9 mouse cellular contexts compared by ENCODE assay signal in genomic region chr6:124900801-124901480, GRCm38 (mm10). TPM values are rescaled to one million over a fixed set of nuclear protein-coding genes. Genes with fewer than 3 reads are reported as not detected.
DNase-seq lines count a peak whose midpoint lies in the region; ATAC-seq lines count a peak whose summit lies in the region.
"Had no signal": no experiment of that assay in that cellular context is flagged by ENCODE, and none has a peak within 500 bp of the region (broad histone marks: within the 10 kb centered on the region; RNA-seq: fewer than 3 reads in every experiment).

No protein-coding gene starts in this region.

- DNase-seq in layer of hippocampus, adult 9-11 months = peak; percentile 91
- DNase-seq in layer of hippocampus, adult 9-10 months (ENCODE audit: low spot score) = no peak
- DNase-seq in 3T3-L1 (ENCODE audit: low read depth, low spot score) = peak; percentile 48
- DNase-seq in CD4-positive, CD25-positive, alpha-beta regulatory T cell, adult 2 months (ENCODE audit: low read depth, low spot score) = peak; percentile 65
- peak; percentile 27 to 34 for DNase-seq in heart, postnatal 36 days
- DNase-seq in c-Kit-positive CD71-positive TER-119-positive erythroid progenitor cells, embryonic 14.5 days (ENCODE audit: low spot score) = no peak
- DNase-seq in cerebellum, postnatal 36 days = no peak
- DNase-seq: adrenal gland, postnatal 10 days had no signal

- intact Hi-C loops in heart, postnatal 36 days (cut with DNase I) = loop anchor here (5.0 kb wide), 1 partner anchor 131 kb away; no protein-coding TSS in a partner anchor

- no peak for ATAC-seq in frontal cortex, adult (ENCODE audit: low TSS enrichment)

RNA-seq across cellular contexts. Expression of gene Lag3, which starts 10.6 kb away (rescaled TPM):
- total RNA-seq in heart, postnatal 36 days (2021) = under 1 TPM; 0.19 to 0.43 TPM

RNA-seq across cellular contexts. Expression of gene Cd4, which starts 12.9 kb away (rescaled TPM):
- under 1 TPM; 0.72 to 0.76 TPM for total RNA-seq in heart, postnatal 36 days (2021)

RNA-seq across cellular contexts. Expression of gene Ptms, which starts 19.0 kb away (rescaled TPM):
- 100 to 1,000 TPM; 192 to 194 TPM for total RNA-seq in heart, postnatal 36 days (2021)

RNA-seq across cellular contexts. Expression of gene Mlf2, which starts 30.2 kb away (rescaled TPM):
- 100 to 1,000 TPM; 195 to 197 TPM for total RNA-seq in heart, postnatal 36 days (2021)

RNA-seq across cellular contexts. Expression of gene Gpr162, which starts 37.2 kb away (rescaled TPM):
- under 1 TPM; 0.72 to 0.98 TPM for total RNA-seq in heart, postnatal 36 days (2021)

Comparison
In these comparisons a context has a peak if more than half of its experiments do, and no peak if none do; other contexts are left out.
1. DNase-seq: peak in layer of hippocampus, adult 9-11 months (single experiment), 3T3-L1 (single experiment), CD4-positive, CD25-positive, alpha-beta regulatory T cell, adult 2 months (single experiment) and heart, postnatal 36 days (2 of 2); none in layer of hippocampus, adult 9-10 months (single experiment), c-Kit-positive CD71-positive TER-119-positive erythroid progenitor cells, embryonic 14.5 days (single experiment) and cerebellum, postnatal 36 days (0 of 2).